Mouse (Mus musculus): ENCODE measurements around the gene Prune2. TPM values are rescaled to one million over a fixed set of nuclear protein-coding genes. Genes with fewer than 3 reads are reported as not detected.

Prune2 gene
- polyA plus RNA-seq, 1 experiment from 2014 or later, result 0.73 TPM

GRCm38 (mm10) chr19:17046961-17047360 is 91.0 kb downstream of the Prune2 start:
- Histone ChIP-seq H3K27ac (ENCODE audit: low read length) (no peak overlapping the region), H3K27me3 (replicated peaks; ENCODE audit: insufficient read depth, low read length) (no peaks in the 10 kb centered on the region), H3K4me1 (ENCODE audit: insufficient read depth, low read depth, low read length) (no peaks in the 10 kb centered on the region), H3K9ac (replicated peaks; ENCODE audit: low read depth) (no peak overlapping the region), H3K9me3 (ENCODE audit: low read length) (no peaks in the 10 kb centered on the region), H3K4me2 (replicated peaks; ENCODE audit: low read depth, low read length) (no peak overlapping the region), H3K36me3 (ENCODE audit: insufficient read depth, low read length) (no peaks in the 10 kb centered on the region), H3K4me3 (ENCODE audit: low read depth, low read length) (no peak overlapping the region)
- TF ChIP-seq CTCF (IDR thresholded peaks at IDR 0.05) (no peak), EP300 (IDR thresholded peaks at IDR 0.05) (no peak)
- no peak for ATAC-seq
- DNase-seq (ENCODE audit: low spot score), result no peak
- 69% methylated on average over 4 of the region's 4 CpGs for WGBS

- no peaks in the 10 kb centered on the region for H3K27me3 ChIP-seq (replicated peaks; ENCODE audit: insufficient read depth, low read length)
- H3K27ac ChIP-seq (ENCODE audit: low read length), result no peak overlapping the region
- H3K9ac ChIP-seq (replicated peaks; ENCODE audit: low read depth), result no peak overlapping the region
- WGBS, result 70% methylated on average over 3 of the region's 3 CpGs
- no peak for ATAC-seq
- no peaks in the 10 kb centered on the region for H3K4me1 ChIP-seq (ENCODE audit: insufficient read depth, low read depth, low read length)
- DNase-seq (ENCODE audit: low spot score), result no peak
- H3K36me3 ChIP-seq (ENCODE audit: insufficient read depth, low read length), result no peaks in the 10 kb centered on the region
- H3K4me3 ChIP-seq (ENCODE audit: low read depth, low read length), result no peak overlapping the region
- TF ChIP-seq CTCF (IDR thresholded peaks at IDR 0.05), result no peak
- TF ChIP-seq EP300 (IDR thresholded peaks at IDR 0.05), result no peak
- H3K4me2 ChIP-seq (replicated peaks; ENCODE audit: low read depth, low read length), result no peak overlapping the region
- no peaks in the 10 kb centered on the region for H3K9me3 ChIP-seq (ENCODE audit: low read length)
These were observed 100.0 kb downstream of the Prune2 start for GRCm38 (mm10) chr19:17055892-17056291.

- Histone ChIP-seq H3K36me3 (ENCODE audit: insufficient read depth, low read length) (no peaks in the 10 kb centered on the region), H3K4me1 (ENCODE audit: insufficient read depth, low read depth, low read length) (no peaks in the 10 kb centered on the region), H3K4me2 (replicated peaks; ENCODE audit: low read depth, low read length) (no peak overlapping the region), H3K27ac (ENCODE audit: low read length) (no peak overlapping the region), H3K9me3 (ENCODE audit: low read length) (no peaks in the 10 kb centered on the region), H3K9ac (replicated peaks; ENCODE audit: low read depth) (no peak overlapping the region), H3K4me3 (ENCODE audit: low read depth, low read length) (no peak overlapping the region), H3K27me3 (replicated peaks; ENCODE audit: insufficient read depth, low read length) (no peaks in the 10 kb centered on the region)
- no peak for TF ChIP-seq EP300 (IDR thresholded peaks at IDR 0.05)
- no peak for TF ChIP-seq CTCF (IDR thresholded peaks at IDR 0.05)
- DNase-seq (ENCODE audit: low spot score) (no peak), ATAC-seq (no peak)
- WGBS, result 86% methylated on average over 5 of the region's 5 CpGs
These were observed 104.2 kb downstream of the Prune2 start for GRCm38 (mm10) chr19:17060106-17060505.

- H3K4me3 ChIP-seq (ENCODE audit: low read depth, low read length), result no peak overlapping the region
- no peak for DNase-seq (ENCODE audit: low spot score)
- H3K27me3 ChIP-seq (replicated peaks; ENCODE audit: insufficient read depth, low read length), result no peaks in the 10 kb centered on the region
- no peak overlapping the region for H3K9ac ChIP-seq (replicated peaks; ENCODE audit: low read depth)
- ATAC-seq, result no peak
- TF ChIP-seq CTCF (IDR thresholded peaks at IDR 0.05) (no peak), EP300 (IDR thresholded peaks at IDR 0.05) (no peak)
- no peak overlapping the region for H3K4me2 ChIP-seq (replicated peaks; ENCODE audit: low read depth, low read length)
- H3K27ac ChIP-seq (ENCODE audit: low read length), result no peak overlapping the region
- H3K4me1 ChIP-seq (ENCODE audit: insufficient read depth, low read depth, low read length), result no peaks in the 10 kb centered on the region
- no peaks in the 10 kb centered on the region for H3K36me3 ChIP-seq (ENCODE audit: insufficient read depth, low read length)
- no peaks in the 10 kb centered on the region for H3K9me3 ChIP-seq (ENCODE audit: low read length)
These were observed 108.5 kb downstream of the Prune2 start for GRCm38 (mm10) chr19:17064421-17064820.

- Histone ChIP-seq H3K9ac (replicated peaks; ENCODE audit: low read depth) (no peak overlapping the region), H3K4me3 (ENCODE audit: low read depth, low read length) (no peak overlapping the region), H3K9me3 (ENCODE audit: low read length) (no peaks in the 10 kb centered on the region), H3K4me2 (replicated peaks; ENCODE audit: low read depth, low read length) (no peak overlapping the region), H3K4me1 (ENCODE audit: insufficient read depth, low read depth, low read length) (no peaks in the 10 kb centered on the region), H3K27ac (ENCODE audit: low read length) (no peak overlapping the region), H3K27me3 (replicated peaks; ENCODE audit: insufficient read depth, low read length) (no peaks in the 10 kb centered on the region), H3K36me3 (ENCODE audit: insufficient read depth, low read length) (no peaks in the 10 kb centered on the region)
- TF ChIP-seq CTCF (IDR thresholded peaks at IDR 0.05) (no peak), EP300 (IDR thresholded peaks at IDR 0.05) (no peak)
- no peak for DNase-seq (ENCODE audit: low spot score)
- WGBS, result 79% methylated on average over 7 of the region's 7 CpGs
- no peak for ATAC-seq
These were observed 113.1 kb downstream of the Prune2 start for GRCm38 (mm10) chr19:17069067-17069466.

GRCm38 (mm10) chr19:17071205-17071604 is 115.3 kb downstream of the Prune2 start:
- Histone ChIP-seq H3K27me3 (replicated peaks; ENCODE audit: insufficient read depth, low read length) (no peaks in the 10 kb centered on the region), H3K9me3 (ENCODE audit: low read length) (no peaks in the 10 kb centered on the region), H3K27ac (ENCODE audit: low read length) (no peak overlapping the region), H3K9ac (replicated peaks; ENCODE audit: low read depth) (no peak overlapping the region), H3K4me2 (replicated peaks; ENCODE audit: low read depth, low read length) (no peak overlapping the region), H3K4me3 (ENCODE audit: low read depth, low read length) (no peak overlapping the region), H3K36me3 (ENCODE audit: insufficient read depth, low read length) (no peaks in the 10 kb centered on the region), H3K4me1 (ENCODE audit: insufficient read depth, low read depth, low read length) (no peaks in the 10 kb centered on the region)
- DNase-seq (ENCODE audit: low spot score), result no peak
- no peak for ATAC-seq
- 81% methylated on average over 5 of the region's 5 CpGs for WGBS
- TF ChIP-seq CTCF (IDR thresholded peaks at IDR 0.05), result no peak
- no peak for TF ChIP-seq EP300 (IDR thresholded peaks at IDR 0.05)

- H3K36me3 ChIP-seq (ENCODE audit: insufficient read depth, low read length), result no peaks in the 10 kb centered on the region
- H3K4me2 ChIP-seq (replicated peaks; ENCODE audit: low read depth, low read length), result no peak overlapping the region
- no peaks in the 10 kb centered on the region for H3K9me3 ChIP-seq (ENCODE audit: low read length)
- no peak overlapping the region for H3K27ac ChIP-seq (ENCODE audit: low read length)
- H3K4me3 ChIP-seq (ENCODE audit: low read depth, low read length), result no peak overlapping the region
- no peaks in the 10 kb centered on the region for H3K27me3 ChIP-seq (replicated peaks; ENCODE audit: insufficient read depth, low read length)
- no peaks in the 10 kb centered on the region for H3K4me1 ChIP-seq (ENCODE audit: insufficient read depth, low read depth, low read length)
- DNase-seq (ENCODE audit: low spot score), result no peak
- WGBS, result 87% methylated on average over 1 of the region's 1 CpGs
- TF ChIP-seq CTCF (IDR thresholded peaks at IDR 0.05), result no peak
- TF ChIP-seq EP300 (IDR thresholded peaks at IDR 0.05), result no peak
- no peak for ATAC-seq
- H3K9ac ChIP-seq (replicated peaks; ENCODE audit: low read depth), result no peak overlapping the region
These were observed 116.3 kb downstream of the Prune2 start for GRCm38 (mm10) chr19:17072245-17072644.
